Mouse (Mus musculus) CH12.LX (cell line): ENCODE data around the gene Mtmr12. TPM values are rescaled to one million over a fixed set of nuclear protein-coding genes. Genes with fewer than 3 reads are reported as not detected.

Experiments
- DNase-seq: peaks from one replicate; pipeline ENCODE4 v3.0.0-alpha.2; 2013; ENCODE audit errors: extremely low read depth
- H3K27ac ChIP-seq: 2 replicates; pipeline ENCODE4 v1.5.1; 2012; ENCODE audit warnings: low read depth, mild to moderate bottlenecking, control low read depth, moderate library complexity; ENCODE audit not compliant: insufficient read depth
- H3K27me3 ChIP-seq: replicated peaks from 2 replicates; pipeline ENCODE3; 2012; ENCODE audit warnings: inconsistent platforms
- H3K36me3 ChIP-seq, 2 experiments: replicated peaks in 1 of 2; 2 replicates each; pipeline versions ENCODE3 to v1.6.1; 2012; ENCODE audit warnings: inconsistent platforms in 1 of 2, low read length in 1 of 2, mild to moderate bottlenecking in 1 of 2, mixed read lengths in 1 of 2, moderate library complexity in 1 of 2; ENCODE audit not compliant: control insufficient read depth in 1 of 2, insufficient read depth in 1 of 2
- H3K4me1 ChIP-seq, 2 experiments: 2 replicates each; pipeline ENCODE4 v1.6.1; 2012; ENCODE audit warnings: inconsistent platforms in 1 of 2, moderate library complexity in 1 of 2; ENCODE audit not compliant: insufficient read depth in 2 of 2, control insufficient read depth in 1 of 2
- H3K4me2 ChIP-seq: 2 replicates; pipeline ENCODE4 v1.6.1; 2012; ENCODE audit warnings: low read depth, mild to moderate bottlenecking, control low read depth; ENCODE audit not compliant: poor library complexity, insufficient read depth, severe bottlenecking
- H3K4me3 ChIP-seq, 3 experiments: fragments of 150-350 bp in 1 of 3; sonication (generic) in 1 of 3; replicated peaks in 1 of 3; 2 replicates each; pipeline versions ENCODE3 to v1.5.1; 2011 to 2012; ENCODE audit warnings: low read depth in 2 of 3, low read length in 2 of 3, mild to moderate bottlenecking in 2 of 3, moderate library complexity in 2 of 3, control low read depth in 1 of 3, improper control_type of control experiment in 1 of 3, inconsistent platforms in 1 of 3, mixed read lengths in 1 of 3; ENCODE audit not compliant: poor library complexity in 1 of 3
- H3K79me2 ChIP-seq: replicated peaks from 2 replicates; pipeline ENCODE4 v1.6.1; 2012; ENCODE audit warnings: mild to moderate bottlenecking, moderate library complexity; ENCODE audit not compliant: control insufficient read depth, poor library complexity, insufficient read depth, severe bottlenecking; ENCODE audit errors: extremely low read depth
- H3K9ac ChIP-seq: 2 replicates; pipeline ENCODE4 v1.6.1; 2012; ENCODE audit warnings: low read depth, mild to moderate bottlenecking, control low read depth, moderate library complexity; ENCODE audit not compliant: insufficient read depth
- H3K9me3 ChIP-seq: replicated peaks from 2 replicates; pipeline ENCODE3; 2012; ENCODE audit warnings: low read length, inconsistent platforms, mixed read lengths
- CHD1 ChIP-seq: IDR thresholded peaks from 2 replicates; pipeline ENCODE4 v1.6.1; 2012; ENCODE audit warnings: low read depth, low read length, improper control_type of control experiment, inconsistent platforms
- CTCF ChIP-seq, 2 experiments: IDR thresholded peaks in 1 of 2; conservative IDR thresholded peaks in 1 of 2; 2 replicates each; pipeline ENCODE4 v1.5.1; 2011 to 2012; ENCODE audit warnings: low read depth in 2 of 2, low read length in 2 of 2, improper control_type of control experiment in 1 of 2, inconsistent platforms in 1 of 2, mild to moderate bottlenecking in 1 of 2, moderate library complexity in 1 of 2
- ELF1 ChIP-seq: IDR thresholded peaks from 2 replicates; pipeline ENCODE4 v1.6.1; 2014; ENCODE audit warnings: low read depth, mild to moderate bottlenecking, inconsistent platforms, low read length, improper control_type of control experiment
- EP300 ChIP-seq: IDR thresholded peaks from 2 replicates; pipeline ENCODE4 v1.6.1; 2011; ENCODE audit warnings: low read length, improper control_type of control experiment
- GABPA ChIP-seq: IDR thresholded peaks from 2 replicates; pipeline ENCODE4 v1.6.1; 2012; ENCODE audit warnings: low read depth, low read length, improper control_type of control experiment, inconsistent platforms; ENCODE audit not compliant: insufficient replicate concordance
- HCFC1 ChIP-seq: IDR thresholded peaks from 2 replicates; pipeline ENCODE4 v1.6.1; 2012; ENCODE audit warnings: low read depth, mild to moderate bottlenecking, inconsistent platforms, low read length, improper control_type of control experiment
- IRF4 ChIP-seq: IDR thresholded peaks from 2 replicates; pipeline ENCODE4 v1.6.1; 2014; ENCODE audit warnings: low read depth, mild to moderate bottlenecking, inconsistent platforms, low read length, improper control_type of control experiment
- JUN ChIP-seq: IDR thresholded peaks from 2 replicates; pipeline ENCODE4 v1.6.1; 2011; ENCODE audit warnings: low read depth, mild to moderate bottlenecking, low read length, improper control_type of control experiment, moderate library complexity; ENCODE audit not compliant: insufficient read depth
- MAFK ChIP-seq: IDR thresholded peaks from 2 replicates; pipeline ENCODE4 v1.6.1; 2011; ENCODE audit warnings: low read length, improper control_type of control experiment; ENCODE audit not compliant: insufficient replicate concordance
- MAX ChIP-seq: IDR thresholded peaks from 2 replicates; pipeline ENCODE4 v1.6.1; 2011; ENCODE audit warnings: low read length, improper control_type of control experiment
- MXI1 ChIP-seq: IDR thresholded peaks from 2 replicates; pipeline ENCODE4 v1.6.1; 2011; ENCODE audit warnings: mild to moderate bottlenecking, low read depth, low read length, improper control_type of control experiment
- MYC ChIP-seq: IDR thresholded peaks from 2 replicates; pipeline ENCODE4 v1.6.1; 2011; ENCODE audit warnings: low read depth, mild to moderate bottlenecking, improper control_type of control experiment, low read length
- NELFE ChIP-seq: IDR thresholded peaks from 2 replicates; pipeline ENCODE4 v1.6.1; 2011; ENCODE audit warnings: low read depth, low read length, improper control_type of control experiment
- NRF1 ChIP-seq: IDR thresholded peaks from 2 replicates; pipeline ENCODE4 v1.6.1; 2014; ENCODE audit warnings: low read depth, mild to moderate bottlenecking, inconsistent platforms, low read length, improper control_type of control experiment, moderate library complexity
- PAX5 ChIP-seq: IDR thresholded peaks from 2 replicates; pipeline ENCODE4 v1.6.1; 2012; ENCODE audit warnings: low read length, inconsistent platforms, mixed read lengths
- POLR2AphosphoS2 ChIP-seq: IDR thresholded peaks from 2 replicates; pipeline ENCODE4 v1.6.1; 2011; ENCODE audit warnings: low read depth, low read length, improper control_type of control experiment
- RCOR1 ChIP-seq: conservative IDR thresholded peaks from 2 replicates; pipeline ENCODE4 v1.6.1; 2012; ENCODE audit warnings: low read depth, mild to moderate bottlenecking, inconsistent platforms, low read length, improper control_type of control experiment
- SIN3A ChIP-seq: IDR thresholded peaks from 2 replicates; pipeline ENCODE4 v1.6.1; 2012; ENCODE audit warnings: low read length, improper control_type of control experiment, inconsistent platforms
- SMC3 ChIP-seq: IDR thresholded peaks from 2 replicates; pipeline ENCODE4 v1.6.1; 2011; ENCODE audit warnings: low read depth, low read length, improper control_type of control experiment
- TBP ChIP-seq: conservative IDR thresholded peaks from 2 replicates; pipeline ENCODE4 v1.6.1; 2011; ENCODE audit warnings: low read depth, low read length, improper control_type of control experiment
- TCF12 ChIP-seq: IDR thresholded peaks from 2 replicates; pipeline ENCODE4 v1.6.1; 2014; ENCODE audit warnings: low read depth, mild to moderate bottlenecking, inconsistent platforms, low read length, improper control_type of control experiment
- UBTF ChIP-seq: IDR thresholded peaks from 2 replicates; pipeline ENCODE4 v1.6.1; 2012; ENCODE audit warnings: low read depth, mild to moderate bottlenecking, inconsistent platforms, low read length, improper control_type of control experiment, moderate library complexity
- USF1 ChIP-seq: IDR thresholded peaks from 2 replicates; pipeline ENCODE4 v1.6.1; 2014; ENCODE audit warnings: low read depth, mild to moderate bottlenecking, inconsistent platforms, low read length, improper control_type of control experiment
- USF2 ChIP-seq: conservative IDR thresholded peaks from 2 replicates; pipeline ENCODE4 v1.6.1; 2011; ENCODE audit warnings: low read depth, low read length, improper control_type of control experiment
- ZC3H11A ChIP-seq: IDR thresholded peaks from 2 replicates; pipeline ENCODE4 v1.6.1; 2012; ENCODE audit warnings: low read depth, mild to moderate bottlenecking, inconsistent platforms, low read length, improper control_type of control experiment
- ZKSCAN1 ChIP-seq: IDR thresholded peaks from 2 replicates; pipeline ENCODE4 v1.6.1; 2012; ENCODE audit warnings: low read depth, inconsistent platforms, low read length, improper control_type of control experiment, borderline replicate concordance
- ZMIZ1 ChIP-seq: IDR thresholded peaks from 2 replicates; pipeline ENCODE4 v1.6.1; 2012; ENCODE audit warnings: low read depth, mild to moderate bottlenecking, inconsistent platforms, low read length, improper control_type of control experiment
- ZNF384 ChIP-seq: IDR thresholded peaks from 2 replicates; pipeline ENCODE4 v1.6.1; 2012; ENCODE audit warnings: low read depth, low read length, improper control_type of control experiment, inconsistent platforms
- dilution Hi-C: fragments of 300-500 bp; cut with MboI; formaldehyde crosslinking; loops from 2 replicates; pipeline ENCODE4 v1.14.3; 2020; ENCODE audit warnings: low sequenced_read_pairs; ENCODE audit not compliant: extremely low pct_unique_long_range_greater_than_20kb, extremely low pct_ligation_motif_present
- in situ Hi-C: fragments of 300-500 bp; cut with MboI; formaldehyde crosslinking; loops from 3 replicates; pipeline ENCODE4 v1.14.3; 2019; ENCODE audit warnings: low sequenced_read_pairs, low pct_ligation_motif_present, low pct_unique_long_range_greater_than_20kb, mixed read lengths
- polyA plus RNA-seq: library from polyadenylated mRNA; unstranded; fragments of >175 nt; gene quantifications from 2 replicates; pipeline ENCODE4 v1.2.1, GENCODE M21; 2012; ENCODE audit warnings: low read depth; ENCODE audit not compliant: insufficient read length
- total RNA-seq, 2 experiments: library from RNA; depleted of rRNA; stranded (reverse); fragments of 300-350 nt in 1 of 2; fragments of >200 nt in 1 of 2; gene quantifications; 2 replicates each; pipeline ENCODE4 v1.2.3; 2012 to 2014

Gene Mtmr12
- total and polyA plus RNA-seq, 3 experiments: 8.2 to 16.3 (median 12.3) TPM

- Histone ChIP-seq H3K9me3 (no peaks in the 10 kb centered on the region), H3K36me3 (peaks cover 20 to 66% of the 10 kb centered on the region in 2 experiments), H3K27me3 (no peaks in the 10 kb centered on the region), H3K4me2 (no peak overlapping the region), H3K4me1 (peaks cover 25 to 62% of the 10 kb centered on the region in 2 experiments), H3K79me2 (no peaks in the 10 kb centered on the region), H3K27ac (no peak overlapping the region), H3K4me3 (no peak overlapping the region), H3K9ac (no peak overlapping the region)
- in situ Hi-C loops (no loop called here), dilution Hi-C loops (no loop called here)
- no peak for DNase-seq
- TF ChIP-seq RCOR1 (no peak), MYC (no peak), ZKSCAN1 (no peak), ZMIZ1 (no peak), PAX5 (no peak), EP300 (no peak), MXI1 (no peak), MAX (no peak), HCFC1 (no peak), JUN (no peak), TCF12 (no peak), ZNF384 (no peak), NELFE (no peak), USF2 (no peak), IRF4 (no peak), ZC3H11A (no peak)
These were observed 33.5 kb downstream of the Mtmr12 start for GRCm38 (mm10) chr15:12238337-12238736.

- Histone ChIP-seq H3K36me3 (peaks cover 36 to 76% of the 10 kb centered on the region in 2 experiments), H3K9ac (no peak overlapping the region), H3K27me3 (no peaks in the 10 kb centered on the region), H3K79me2 (no peaks in the 10 kb centered on the region), H3K9me3 (no peaks in the 10 kb centered on the region), H3K4me1 (peaks cover 17 to 62% of the 10 kb centered on the region in 2 experiments), H3K4me2 (no peak overlapping the region), H3K27ac (no peak overlapping the region), H3K4me3 (no peak overlapping the region)
- dilution Hi-C loops (no loop called here), in situ Hi-C loops (loop anchor here (5.0 kb wide), 1 partner anchor 34 kb away; the partner anchor contains the start of gene Mtmr12)
- TF ChIP-seq ZNF384: no peak
- TF ChIP-seq SMC3: no peak
- no peak for TF ChIP-seq JUN
- TF ChIP-seq SIN3A: no peak
- no peak for TF ChIP-seq CHD1
- no peak for TF ChIP-seq USF1
- no peak for TF ChIP-seq TBP
- TF ChIP-seq ZMIZ1: no peak
- TF ChIP-seq GABPA: no peak
- no peak for TF ChIP-seq ELF1
- TF ChIP-seq UBTF: no peak
- no peak for TF ChIP-seq CTCF (conservative IDR thresholded peaks at IDR 0.05 in 1 of 2, IDR thresholded peaks at IDR 0.05 in 1 of 2; ENCODE audit: low read depth in 2 of 2, low read length in 2 of 2)
- no peak for TF ChIP-seq NRF1
- no peak for TF ChIP-seq MXI1
- TF ChIP-seq EP300: no peak
- no peak for TF ChIP-seq MAX
- no peak for TF ChIP-seq HCFC1
- no peak for TF ChIP-seq RCOR1
- TF ChIP-seq POLR2AphosphoS2: no peak
- TF ChIP-seq MAFK: no peak
- no peak for DNase-seq
These were observed 36.0 kb downstream of the Mtmr12 start for GRCm38 (mm10) chr15:12240705-12241328.
